Mouse (Mus musculus): ENCODE measurements around the gene Olfr56.
"Not testable (repeated sequence)": the region's sequence is repeated elsewhere in the genome, so short reads cannot be mapped to it uniquely, and the experiment has no call there.

Olfr56 gene

DNA sequence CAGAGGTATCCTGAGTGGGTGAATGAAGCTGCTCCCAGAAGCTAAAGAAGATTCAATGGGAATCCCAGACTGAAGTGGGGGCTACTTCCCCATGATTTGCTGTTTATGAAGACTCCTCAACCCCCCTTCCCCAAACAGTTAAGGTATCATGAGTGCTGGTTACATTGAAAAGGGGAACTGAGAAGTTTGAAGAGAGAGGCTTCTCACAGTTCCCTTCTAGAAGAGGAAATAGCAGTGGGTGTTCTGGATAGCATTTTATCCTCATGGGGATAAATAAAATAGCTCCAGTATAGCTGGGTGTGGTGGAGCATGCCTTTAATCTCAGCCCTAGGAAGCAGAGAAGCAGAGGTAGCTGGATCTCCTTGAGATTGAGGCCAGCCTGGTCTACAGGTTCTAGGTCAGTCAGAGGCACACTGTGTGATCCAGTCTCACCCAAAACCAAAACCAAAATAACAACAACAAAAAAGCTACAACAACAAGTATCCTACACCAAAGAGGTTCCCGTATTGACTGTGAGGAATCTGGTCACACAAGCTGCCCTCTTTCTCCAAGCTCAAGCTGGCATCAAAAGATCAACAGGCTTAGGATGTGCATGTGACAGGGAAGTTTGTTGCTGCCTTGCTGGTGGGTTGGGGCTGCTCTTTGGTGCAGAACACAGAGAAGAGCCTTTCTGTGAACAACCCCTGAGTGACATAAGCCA, at the start of gene Olfr56:
Gene Olfr56, plus strand, starts transcription at position 650 of the 700 bp plus-strand sequence.
- in situ Hi-C loops (cut with MboI, MseI), result loop anchor here (5.0 kb wide), 1 partner anchor 104 kb away; no protein-coding TSS in a partner anchor

DNA sequence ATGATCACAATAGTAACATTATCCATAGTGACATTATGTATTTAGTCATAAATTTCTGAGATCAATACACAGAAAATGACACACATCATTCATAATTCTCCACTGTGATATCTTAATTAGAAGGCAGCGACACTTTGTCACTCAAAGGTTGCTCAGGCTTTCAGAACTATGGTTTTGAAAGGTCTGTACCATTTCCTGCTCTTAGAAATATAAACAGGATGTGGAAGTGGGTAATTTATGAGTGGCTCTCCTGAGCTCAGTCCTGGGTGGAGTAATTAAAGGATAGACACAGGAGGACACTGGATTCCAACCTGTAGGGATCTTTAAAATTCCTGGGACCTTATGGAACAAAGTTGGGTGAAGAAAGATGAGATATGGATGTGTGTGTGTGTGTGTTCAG, 45.3 kb upstream of the Olfr56 start:
- in situ Hi-C loops (cut with MboI, MseI), result loop anchor here (5.0 kb wide), 1 partner anchor 74 kb away; no protein-coding TSS in a partner anchor

DNA sequence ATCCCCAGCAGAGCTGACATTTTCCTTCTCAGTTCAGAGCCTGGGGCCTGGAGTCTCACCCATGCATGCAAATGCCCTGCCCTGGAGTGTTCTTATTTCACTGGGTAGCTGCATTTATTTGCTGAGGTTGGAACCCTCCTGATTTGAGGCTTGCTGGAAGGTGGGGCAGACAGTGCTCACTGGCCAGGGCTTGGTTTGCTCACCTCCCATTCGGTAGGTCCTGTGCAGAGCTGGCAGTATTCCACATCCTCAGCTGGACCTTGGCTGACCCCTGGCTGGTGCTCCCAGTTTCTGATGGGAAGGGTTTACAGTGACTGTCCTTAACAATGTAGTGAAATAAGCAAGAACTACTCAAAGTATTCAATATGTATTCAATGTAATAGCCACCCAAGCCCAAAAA, 44.8 kb upstream of the Olfr56 start:
- in situ Hi-C loops (cut with MboI, MseI), result loop anchor here (5.0 kb wide), 1 partner anchor 73 kb away; no protein-coding TSS in a partner anchor

DNA sequence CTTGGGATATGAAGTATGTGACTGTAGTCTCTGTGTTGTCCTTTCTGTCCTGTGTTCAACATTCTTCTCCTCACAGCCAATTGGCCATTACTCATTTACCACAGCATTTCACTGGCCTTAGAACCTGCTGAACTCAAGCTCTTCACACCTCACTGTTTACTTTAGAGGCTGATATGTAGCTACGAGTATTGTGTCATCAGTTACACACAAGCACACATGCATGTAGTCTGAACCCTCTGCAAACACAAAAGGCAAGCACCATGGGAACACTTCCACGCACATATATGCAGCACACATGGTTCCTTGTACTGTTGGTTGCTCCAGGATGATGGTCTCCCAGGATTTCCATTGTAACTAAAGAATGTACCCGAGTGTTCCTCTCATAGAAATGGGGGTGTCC, 43.4 kb upstream of the Olfr56 start:
- in situ Hi-C loops (cut with MboI, MseI), result not testable (repeated sequence)

DNA sequence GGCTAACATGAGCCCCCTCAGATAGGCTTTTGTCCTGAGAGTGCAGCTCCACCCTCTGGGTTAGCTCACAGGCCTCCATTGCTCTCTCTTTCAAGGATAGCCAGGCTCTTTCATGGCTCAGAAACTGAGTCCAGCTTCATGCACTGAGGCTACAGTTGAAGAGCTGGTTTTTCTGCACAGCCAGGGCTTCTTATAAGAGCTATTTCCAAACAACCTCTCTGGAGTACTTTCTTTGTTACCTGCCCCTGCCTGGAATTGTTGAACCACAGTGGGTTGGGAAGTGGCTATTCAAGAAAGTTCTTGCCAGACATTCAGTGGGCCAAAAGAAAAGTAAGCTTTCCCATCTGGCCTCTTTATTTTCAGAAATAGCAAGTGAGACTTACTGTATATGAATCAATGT, 39.4 kb upstream of the Olfr56 start:
- in situ Hi-C loops (cut with MboI, MseI), result not testable (repeated sequence)

DNA sequence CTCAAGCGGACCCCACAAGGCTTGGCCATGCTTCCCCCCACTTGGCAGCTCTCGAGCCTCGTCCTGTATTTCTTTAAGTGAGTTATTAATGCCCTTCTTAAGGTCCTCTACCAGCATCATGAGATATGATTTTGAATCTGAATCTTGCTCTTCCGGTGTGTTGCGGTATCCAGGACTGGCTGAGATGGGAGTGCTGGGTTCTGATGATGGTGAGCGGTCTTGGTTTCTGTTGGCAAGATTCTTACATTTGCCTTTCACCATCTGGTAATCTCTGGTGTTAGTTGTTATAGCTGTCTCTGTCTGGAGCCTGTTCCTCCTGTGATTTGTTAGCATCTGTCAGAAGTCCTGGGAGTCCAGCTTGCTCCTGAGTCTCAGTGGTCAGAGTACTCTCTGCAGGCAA, 32.6 kb upstream of the Olfr56 start, which contains the start of gene Psme2b:
Gene Psme2b, minus strand, starts transcription at position 101 of the 400 bp plus-strand sequence.
- in situ Hi-C loops (cut with MboI, MseI), result not testable (repeated sequence)

DNA sequence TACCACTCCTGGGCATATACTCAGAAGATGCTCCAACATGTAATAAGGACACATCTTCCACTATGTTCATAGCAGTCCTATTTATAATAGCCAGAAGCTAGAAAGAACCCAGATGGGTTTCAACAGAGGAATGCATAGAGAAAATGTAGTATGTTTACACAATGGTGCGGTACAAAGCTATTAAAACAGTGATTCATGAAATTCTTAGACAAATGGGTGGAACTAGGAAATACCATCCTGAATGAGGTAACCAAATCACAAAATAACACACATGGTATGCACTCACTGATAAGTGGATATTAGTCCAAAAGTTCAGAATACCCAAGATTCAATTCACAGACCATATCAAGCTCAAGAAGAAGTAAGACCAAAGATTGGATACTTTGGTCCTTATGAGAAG, 4.0 kb upstream of the Olfr56 start:
- in situ Hi-C loops (cut with MboI, MseI), result loop anchor here (5.0 kb wide), 1 partner anchor 108 kb away; no protein-coding TSS in a partner anchor

DNA sequence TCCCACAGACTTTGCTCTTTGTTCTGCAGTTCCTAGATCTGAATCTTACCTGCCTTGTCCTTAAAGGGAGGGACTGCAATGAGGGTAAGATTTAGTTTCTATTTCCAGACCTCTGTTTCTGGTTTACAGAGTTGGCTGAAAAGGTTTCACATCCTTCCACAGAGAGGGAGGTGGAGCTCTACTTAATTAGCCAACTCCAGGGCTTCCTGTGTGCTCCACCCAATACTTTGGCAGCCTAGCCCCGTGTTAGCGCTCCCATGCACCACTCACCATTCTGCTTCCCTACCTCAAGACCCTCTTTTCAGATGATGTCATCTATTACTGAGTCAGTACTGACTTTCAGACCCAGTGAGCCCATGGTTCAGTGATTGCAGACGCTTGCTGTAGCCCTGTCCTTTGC, 562 bp downstream of the Olfr56 start, which contains the start of gene 9930111J21Rik1:
Gene 9930111J21Rik1, minus strand, starts transcription at position 148 of the 400 bp plus-strand sequence.
- in situ Hi-C loops (cut with MboI, MseI), result loop anchor here (5.0 kb wide), 1 partner anchor 103 kb away; no protein-coding TSS in a partner anchor

DNA sequence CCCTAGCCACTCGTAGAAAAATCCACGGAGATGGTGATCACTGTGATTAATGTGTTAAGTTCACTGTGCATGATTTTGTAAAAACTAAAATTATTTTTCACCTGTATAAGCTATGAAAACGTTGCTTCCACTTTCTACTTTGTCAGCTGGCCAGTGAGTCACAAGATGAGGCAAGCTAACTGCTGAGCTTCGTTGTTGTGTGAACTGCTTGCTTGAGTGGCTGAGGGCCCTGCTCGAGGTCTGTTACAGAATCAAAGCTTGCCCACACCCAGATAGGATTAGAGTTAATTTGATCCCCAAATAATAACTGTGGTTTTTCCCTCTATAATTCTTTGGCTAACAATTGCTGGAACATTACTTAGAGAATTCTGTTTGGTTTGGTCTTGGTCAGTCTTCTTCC, 1.4 kb downstream of the Olfr56 start:
- in situ Hi-C loops (cut with MboI, MseI), result not testable (repeated sequence)

DNA sequence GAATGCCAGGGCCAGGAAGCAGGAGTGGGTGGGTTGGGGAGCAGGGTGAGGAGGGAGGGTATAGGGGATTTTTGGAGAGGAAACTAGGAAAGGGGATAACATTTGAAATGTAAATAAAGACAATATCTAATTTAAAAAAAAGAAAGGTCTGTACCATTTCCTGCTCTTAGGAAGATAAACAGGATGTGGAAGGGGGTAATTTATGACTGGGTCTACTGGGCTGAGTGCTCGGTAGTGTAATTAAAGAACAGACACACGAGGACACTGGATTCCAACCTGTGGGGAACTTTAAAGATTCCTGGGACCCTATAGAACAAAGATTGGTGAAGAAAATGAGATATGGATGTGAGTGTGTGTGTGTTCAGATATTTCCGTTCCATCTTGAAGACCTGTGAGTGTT, 4.2 kb downstream of the Olfr56 start:
- in situ Hi-C loops (cut with MboI, MseI), result not testable (repeated sequence)

DNA sequence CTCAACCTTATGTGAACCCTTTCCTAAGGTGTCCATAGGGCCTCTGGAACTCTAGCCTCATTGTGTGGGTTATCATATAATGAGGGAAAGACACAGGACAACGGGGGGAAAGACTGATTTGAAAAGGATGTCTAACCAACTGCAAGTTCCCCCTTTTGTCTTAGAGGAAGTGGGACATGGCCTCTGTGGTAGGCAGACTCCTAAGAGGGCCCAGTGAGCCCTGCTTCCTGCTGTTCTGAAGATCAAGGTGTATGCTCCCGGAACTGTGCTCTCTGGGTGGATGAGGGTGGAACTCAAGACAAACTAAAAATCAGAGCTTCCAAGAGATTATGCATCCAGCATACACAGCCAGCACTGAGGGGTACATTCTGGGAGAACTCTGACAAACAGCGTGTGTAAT, 9.5 kb downstream of the Olfr56 start:
- in situ Hi-C loops (cut with MboI, MseI), result not testable (repeated sequence)

DNA sequence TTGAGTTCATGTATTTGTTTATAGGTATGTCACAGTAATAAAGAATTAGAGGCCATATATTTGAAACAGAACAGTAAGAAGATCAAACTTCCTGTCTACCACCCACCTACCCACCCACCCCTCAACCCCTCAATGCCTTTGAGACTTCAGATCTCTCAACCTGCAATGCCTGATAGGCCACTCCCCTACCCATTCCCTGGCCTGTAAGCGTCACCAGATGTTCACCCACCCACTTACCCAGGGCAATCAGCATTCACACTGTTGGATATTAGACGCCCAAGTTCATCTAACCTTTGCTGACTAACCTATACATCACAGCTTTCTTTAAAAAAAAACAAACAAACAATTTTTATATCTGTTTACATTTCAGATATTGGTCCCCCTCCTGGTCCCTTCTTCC, 11.3 kb downstream of the Olfr56 start:
- in situ Hi-C loops (cut with MboI, MseI), result loop anchor here (5.0 kb wide), 2 partner anchors 72 to 107 kb away; partner anchors contain the start of gene Tgtp2

DNA sequence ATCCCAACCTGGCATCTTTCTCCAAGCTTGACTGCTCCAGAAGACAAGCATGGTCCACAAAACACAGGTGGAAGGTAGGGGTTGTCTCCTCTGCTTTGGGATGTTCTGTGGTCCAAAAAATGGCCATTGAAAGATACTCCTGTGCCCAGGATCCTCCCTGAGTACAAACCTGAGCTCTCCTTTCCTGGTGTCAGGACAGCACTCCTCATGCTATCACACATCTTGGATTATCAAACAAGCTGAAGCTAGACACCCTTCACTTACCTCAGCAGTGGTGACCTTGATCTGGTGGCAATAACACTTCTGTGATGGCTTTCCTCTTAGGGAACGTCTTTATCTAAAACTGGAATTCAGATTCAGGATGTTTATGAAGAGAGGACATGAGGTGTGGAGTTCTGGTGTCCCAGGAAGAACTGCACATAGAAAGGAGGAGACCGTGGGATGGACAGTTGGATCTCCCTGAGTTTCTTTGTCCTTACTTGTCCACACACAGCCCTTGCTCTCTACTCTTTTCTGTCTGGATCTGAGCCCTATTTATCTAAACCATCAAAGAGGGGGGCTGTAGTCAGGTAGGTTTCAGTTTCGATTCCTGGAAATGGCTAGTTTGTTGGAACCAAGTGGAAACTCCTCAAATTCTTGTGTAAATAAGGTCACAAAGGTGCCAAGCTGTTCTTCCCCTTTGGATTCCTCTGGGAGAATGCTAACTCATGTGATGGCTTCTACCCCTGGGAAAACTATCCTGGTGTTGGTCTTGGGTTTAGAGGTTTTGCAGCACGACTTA, 13.2 kb downstream of the Olfr56 start, which contains the start of gene Gm12185:
Gene Gm12185, minus strand, starts transcription at position 487 of the 781 bp plus-strand sequence.
- in situ Hi-C loops (cut with MboI, MseI), result loop anchor here (5.0 kb wide), 2 partner anchors 70 to 105 kb away; partner anchors contain the start of gene Tgtp2

DNA sequence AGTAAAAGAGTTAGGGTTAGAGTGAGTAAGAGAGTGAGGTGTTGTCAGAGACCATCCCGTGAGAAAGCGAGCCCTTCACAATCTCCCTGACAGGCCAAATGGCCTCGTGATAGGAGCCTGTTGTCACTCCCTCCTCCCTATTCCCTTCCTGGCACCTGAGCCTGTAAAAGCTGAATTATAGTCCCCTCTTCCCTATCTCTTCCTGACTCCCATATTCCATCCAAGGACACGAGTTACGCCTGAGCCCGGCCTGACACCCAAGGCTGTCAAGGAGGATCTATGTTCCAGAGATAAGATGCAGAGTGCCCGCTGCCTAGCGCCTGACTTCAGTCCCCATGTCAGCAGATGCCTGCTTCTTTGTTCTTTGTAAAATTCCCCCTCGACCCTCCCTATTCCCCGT, 14.6 kb downstream of the Olfr56 start:
- in situ Hi-C loops (cut with MboI, MseI), result loop anchor here (5.0 kb wide), 2 partner anchors 69 to 104 kb away; partner anchors contain the start of gene Tgtp2

DNA sequence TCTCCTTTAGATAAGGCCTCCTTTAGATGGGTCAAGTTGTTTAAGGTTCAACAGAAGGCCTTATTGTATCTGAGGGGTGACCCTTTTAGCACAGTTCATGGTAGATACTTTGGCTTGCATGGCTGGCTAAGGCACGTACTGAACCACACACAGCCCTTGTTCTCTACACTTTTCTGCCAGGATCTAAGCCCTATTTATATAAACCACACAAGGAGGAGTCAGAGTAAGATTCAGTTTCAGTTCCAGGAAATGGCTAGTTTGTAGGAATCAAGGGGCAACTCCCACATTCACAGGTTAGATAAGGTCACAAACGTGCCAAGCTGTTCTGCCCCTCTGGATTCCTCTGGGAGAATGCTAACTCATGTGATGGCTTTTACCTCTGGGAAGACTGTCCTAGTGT, 15.3 kb downstream of the Olfr56 start, which contains the start of gene Tgtp1:
Gene Tgtp1, minus strand, starts transcription at position 155 of the 400 bp plus-strand sequence.
- in situ Hi-C loops (cut with MboI, MseI), result loop anchor here (5.0 kb wide), 2 partner anchors 68 to 103 kb away; partner anchors contain the start of gene Tgtp2

DNA sequence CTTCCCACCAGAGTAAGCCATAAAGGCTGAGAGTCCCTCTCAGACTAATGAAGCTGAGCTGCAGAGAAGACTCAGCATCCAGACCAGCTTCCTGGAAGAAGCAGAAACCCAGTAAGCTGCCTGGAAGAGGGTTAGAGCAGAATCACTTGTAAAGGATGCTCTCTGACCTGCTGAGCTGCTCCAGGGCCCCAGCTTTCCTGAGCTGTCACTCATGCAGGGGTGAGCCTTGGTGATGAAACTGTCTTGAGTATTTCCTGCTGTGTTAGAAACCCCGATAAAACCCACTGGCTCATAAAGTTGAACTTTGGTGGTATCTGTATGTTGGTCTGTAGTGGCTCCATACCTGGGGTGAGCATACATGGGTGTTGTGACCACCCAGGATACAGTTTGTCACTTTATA, 21.7 kb downstream of the Olfr56 start:
- in situ Hi-C loops (cut with MboI, MseI), result not testable (repeated sequence)

DNA sequence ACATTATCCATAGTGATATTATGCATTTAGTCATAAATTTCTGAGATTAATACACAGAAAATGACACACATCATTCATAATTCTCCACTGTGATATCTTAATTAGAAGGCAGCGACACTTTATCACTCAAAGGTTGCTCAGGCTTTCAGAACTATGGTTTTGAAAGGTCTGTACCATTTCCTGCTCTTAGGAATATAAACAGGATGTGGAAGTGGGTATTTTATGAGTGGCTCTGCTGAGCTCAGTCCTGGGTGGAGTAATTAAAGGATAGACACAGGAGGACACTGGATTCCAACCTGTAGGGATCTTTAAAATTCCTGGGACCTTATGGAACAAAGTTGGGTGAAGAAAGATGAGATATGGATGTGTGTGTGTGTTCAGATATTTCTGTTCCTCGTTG, 27.6 kb downstream of the Olfr56 start:
- in situ Hi-C loops (cut with MboI, MseI), result loop anchor here (5.0 kb wide), 1 partner anchor 74 kb away; no protein-coding TSS in a partner anchor

DNA sequence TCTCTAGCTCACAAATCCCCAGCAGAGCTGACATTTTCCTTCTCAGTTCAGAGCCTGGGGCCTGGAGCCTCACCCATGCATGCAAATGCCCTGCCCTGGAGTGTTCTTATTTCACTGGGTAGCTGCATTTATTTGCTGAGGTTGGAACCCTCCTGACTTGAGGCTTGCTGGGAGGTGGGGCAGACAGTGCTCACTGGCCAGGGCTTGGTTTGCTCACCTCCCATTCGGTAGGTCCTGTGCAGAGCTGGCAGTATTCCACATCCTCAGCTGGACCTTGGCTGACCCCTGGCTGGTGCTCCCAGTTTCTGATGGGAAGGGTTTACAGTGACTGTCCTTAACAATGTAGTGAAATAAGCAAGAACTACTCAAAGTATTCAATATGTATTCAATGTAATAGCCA, 28.1 kb downstream of the Olfr56 start:
- in situ Hi-C loops (cut with MboI, MseI), result loop anchor here (5.0 kb wide), 1 partner anchor 74 kb away; no protein-coding TSS in a partner anchor

DNA sequence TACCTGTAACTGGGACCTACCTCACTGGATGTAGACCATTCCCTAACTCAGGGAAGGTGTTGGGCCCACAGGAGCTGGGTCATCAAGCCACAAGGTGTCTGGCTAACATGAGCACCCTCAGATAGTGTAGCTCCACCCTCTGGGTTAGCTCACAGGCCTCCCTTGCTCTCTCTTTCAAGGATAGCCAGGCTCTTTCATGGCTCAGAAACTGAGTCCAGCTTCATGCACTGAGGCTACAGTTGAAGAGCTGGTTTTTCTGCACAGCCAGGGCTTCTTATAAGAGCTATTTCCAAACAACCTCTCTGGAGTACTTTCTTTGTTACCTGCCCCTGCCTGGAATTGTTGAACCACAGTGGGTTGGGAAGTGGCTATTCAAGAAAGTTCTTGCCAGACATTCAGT, 33.4 kb downstream of the Olfr56 start:
- in situ Hi-C loops (cut with MboI, MseI), result not testable (repeated sequence)

DNA sequence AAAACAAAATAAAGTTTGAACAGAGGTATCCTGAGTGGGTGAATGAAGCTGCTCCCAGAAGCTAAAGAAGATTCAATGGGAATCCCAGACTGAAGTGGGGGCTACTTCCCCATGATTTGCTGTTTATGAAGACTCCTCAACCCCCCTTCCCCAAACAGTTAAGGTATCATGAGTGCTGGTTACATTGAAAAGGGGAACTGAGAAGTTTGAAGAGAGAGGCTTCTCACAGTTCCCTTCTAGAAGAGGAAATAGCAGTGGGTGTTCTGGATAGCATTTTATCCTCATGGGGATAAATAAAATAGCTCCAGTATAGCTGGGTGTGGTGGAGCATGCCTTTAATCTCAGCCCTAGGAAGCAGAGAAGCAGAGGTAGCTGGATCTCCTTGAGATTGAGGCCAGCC, 71.4 kb downstream of the Olfr56 start:
- in situ Hi-C loops (cut with MboI, MseI), result loop anchor here (5.0 kb wide), 1 partner anchor 47 kb away; no protein-coding TSS in a partner anchor

DNA sequence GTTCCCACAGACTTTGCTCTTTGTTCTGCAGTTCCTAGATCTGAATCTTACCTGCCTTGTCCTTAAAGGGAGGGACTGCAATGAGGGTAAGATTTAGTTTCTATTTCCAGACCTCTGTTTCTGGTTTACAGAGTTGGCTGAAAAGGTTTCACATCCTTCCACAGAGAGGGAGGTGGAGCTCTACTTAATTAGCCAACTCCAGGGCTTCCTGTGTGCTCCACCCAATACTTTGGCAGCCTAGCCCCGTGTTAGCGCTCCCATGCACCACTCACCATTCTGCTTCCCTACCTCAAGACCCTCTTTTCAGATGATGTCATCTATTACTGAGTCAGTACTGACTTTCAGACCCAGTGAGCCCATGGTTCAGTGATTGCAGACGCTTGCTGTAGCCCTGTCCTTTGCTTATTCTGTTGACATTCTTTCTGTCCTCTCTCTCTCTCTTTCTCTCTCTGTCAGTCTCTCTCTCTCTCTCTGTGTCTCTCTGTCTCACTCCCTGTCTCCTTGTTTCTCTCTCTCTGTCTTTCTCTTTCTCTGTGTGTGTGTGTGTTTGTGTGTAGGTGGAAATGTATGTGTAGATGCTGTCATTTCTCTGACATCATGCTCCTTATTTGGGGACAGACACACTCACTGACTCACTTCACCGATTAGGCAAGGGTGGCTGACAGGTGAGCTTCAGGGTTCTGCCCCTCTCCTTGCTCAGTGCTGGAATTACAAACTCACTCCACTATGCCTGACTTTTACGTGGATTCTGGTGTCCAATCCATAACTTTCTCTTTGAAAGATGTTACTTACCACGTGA, 72.6 kb downstream of the Olfr56 start, which contains the start of gene 9930111J21Rik2:
Gene 9930111J21Rik2, minus strand, starts transcription at position 150 of the 799 bp plus-strand sequence.
- in situ Hi-C loops (cut with MboI, MseI), result loop anchor here (5.0 kb wide), 1 partner anchor 46 kb away; no protein-coding TSS in a partner anchor

Measured in regulatory T cell (primary cell).